ENCODE assay signal across 14 mouse cellular contexts in genomic region chr1:118334749-118335713, GRCm38 (mm10). TPM values are rescaled to one million over a fixed set of nuclear protein-coding genes. Genes with fewer than 3 reads are reported as not detected.
DNase-seq lines count a peak whose midpoint lies in the region; ATAC-seq and TF ChIP-seq lines count a peak whose summit lies in the region.
"Had no signal": no experiment of that assay in that cellular context is flagged by ENCODE, and none has a peak within 500 bp of the region (broad histone marks: within the 10 kb centered on the region; RNA-seq: fewer than 3 reads in every experiment).

No protein-coding gene starts in this region.

- H3K4me1 ChIP-seq in hindbrain, embryonic 16.5 days (ENCODE audit: control insufficient read depth, insufficient read depth, low read depth, low read length) = no peaks in the 10 kb centered on the region
- no peaks in the 10 kb centered on the region for H3K4me1 ChIP-seq in hindbrain, embryonic 10.5 days (replicated peaks)
- no peaks in the 10 kb centered on the region for H3K4me1 ChIP-seq in lung, postnatal 0 days (ENCODE audit: insufficient read depth, low read depth, low read length)
- no peaks in the 10 kb centered on the region for H3K4me1 ChIP-seq in liver, embryonic 13.5 days (replicated peaks)
- H3K4me1 ChIP-seq: forebrain, embryonic 13.5 days; heart, embryonic 12.5 days; limb, embryonic 15.5 days; midbrain, embryonic 15.5 days had no signal

- no peaks in the 10 kb centered on the region for H3K27me3 ChIP-seq in hindbrain, embryonic 16.5 days (replicated peaks; ENCODE audit: control insufficient read depth, insufficient read depth, low read length)
- H3K27me3 ChIP-seq in hindbrain, embryonic 10.5 days (ENCODE audit: insufficient read depth, poor library complexity, severe bottlenecking) = no peaks in the 10 kb centered on the region
- no peaks in the 10 kb centered on the region for H3K27me3 ChIP-seq in lung, postnatal 0 days (replicated peaks; ENCODE audit: insufficient read depth, low read length)
- H3K27me3 ChIP-seq in liver, embryonic 13.5 days = no peaks in the 10 kb centered on the region
- H3K27me3 ChIP-seq: forebrain, embryonic 13.5 days; heart, embryonic 12.5 days; limb, embryonic 15.5 days; midbrain, embryonic 15.5 days had no signal

- no peak overlapping the region for H3K4me3 ChIP-seq in hindbrain, embryonic 16.5 days (ENCODE audit: low read length)
- no peak overlapping the region for H3K4me3 ChIP-seq in hindbrain, embryonic 10.5 days
- H3K4me3 ChIP-seq in lung, postnatal 0 days (ENCODE audit: low read depth, low read length) = no peak overlapping the region
- H3K4me3 ChIP-seq in liver, embryonic 13.5 days (replicated peaks) = no peak overlapping the region
- H3K4me3 ChIP-seq: forebrain, embryonic 13.5 days; heart, embryonic 12.5 days; limb, embryonic 15.5 days; midbrain, embryonic 15.5 days had no signal

- no peak for TF ChIP-seq EP300 in lung, postnatal 0 days (IDR thresholded peaks at IDR 0.05)

- ATAC-seq in hindbrain, embryonic 16.5 days = peak; percentile 30; the same call in 1 of the 2 replicates
- no peak; the same call in 1 of the 2 replicates for ATAC-seq in lung, postnatal 0 days
- ATAC-seq in liver, embryonic 13.5 days (ENCODE audit: low read depth) = 0 out of 2 replicates have a peak, but pooled peaks have one; percentile 10
- ATAC-seq in monocyte, adult 5-6 weeks (replicated peaks; ENCODE audit: insufficient number of reproducible peaks, low FRiP score, low TSS enrichment, poor library complexity, severe bottlenecking) = peak; percentile 63
- ATAC-seq: forebrain, embryonic 13.5 days; midbrain, embryonic 15.5 days had no signal

- peaks cover 32% of the 10 kb centered on the region for H3K36me3 ChIP-seq in hindbrain, embryonic 16.5 days (ENCODE audit: control insufficient read depth, insufficient read depth, low read length)
- peaks cover 53% of the 10 kb centered on the region for H3K36me3 ChIP-seq in hindbrain, embryonic 10.5 days
- H3K36me3 ChIP-seq in lung, postnatal 0 days (ENCODE audit: insufficient read depth, low read length) = peaks cover 25% of the 10 kb centered on the region
- peaks cover 53% of the 10 kb centered on the region for H3K36me3 ChIP-seq in liver, embryonic 13.5 days

- no peak for DNase-seq in hindbrain, embryonic 10.5 days (ENCODE audit: low spot score)
- peak; percentile 32 for DNase-seq in lung, postnatal 0 days (ENCODE audit: low spot score)
- DNase-seq in lung, postnatal 25 days (ENCODE audit: low spot score) = no peak
- DNase-seq in liver, embryonic 13.5 days = no peak
- DNase-seq in layer of hippocampus, adult 8-10 months (ENCODE audit: low spot score in 2 of 2) = no peak
- DNase-seq in adrenal gland, postnatal 25 days = no peak
- DNase-seq: kidney, adult 8-10 months; thymus, adult 2 months had no signal

- H3K9me3 ChIP-seq in hindbrain, embryonic 16.5 days (ENCODE audit: control insufficient read depth, low read length) = no peaks in the 10 kb centered on the region
- no peaks in the 10 kb centered on the region for H3K9me3 ChIP-seq in hindbrain, embryonic 10.5 days
- H3K9me3 ChIP-seq in lung, postnatal 0 days (ENCODE audit: low read length) = no peaks in the 10 kb centered on the region
- H3K9me3 ChIP-seq in liver, embryonic 13.5 days (replicated peaks) = no peaks in the 10 kb centered on the region
- H3K9me3 ChIP-seq: forebrain, embryonic 13.5 days; heart, embryonic 12.5 days; limb, embryonic 15.5 days; midbrain, embryonic 15.5 days had no signal

- H3K4me2 ChIP-seq in hindbrain, embryonic 16.5 days (ENCODE audit: low read length) = no peak overlapping the region
- H3K4me2 ChIP-seq in lung, postnatal 0 days (replicated peaks; ENCODE audit: low read depth, low read length) = no peak overlapping the region
- H3K4me2 ChIP-seq in liver, embryonic 13.5 days = no peak overlapping the region
- H3K4me2 ChIP-seq: forebrain, embryonic 13.5 days; heart, embryonic 12.5 days; limb, embryonic 15.5 days; midbrain, embryonic 15.5 days had no signal

- no peak for TF ChIP-seq CTCF in lung, postnatal 0 days (IDR thresholded peaks at IDR 0.05)

- WGBS in hindbrain, embryonic 16.5 days = 88% methylated on average over 9 of the region's 9 CpGs
- 83% methylated on average over 9 of the region's 9 CpGs for WGBS in hindbrain, embryonic 10.5 days
- WGBS in lung, postnatal 0 days = 80% methylated on average over 9 of the region's 9 CpGs
- WGBS in liver, embryonic 13.5 days (ENCODE audit: insufficient replicate concordance) = 80% methylated on average over 9 of the region's 9 CpGs

- no peak overlapping the region for H3K9ac ChIP-seq in hindbrain, embryonic 16.5 days (ENCODE audit: low read depth, low read length)
- H3K9ac ChIP-seq in lung, postnatal 0 days (replicated peaks; ENCODE audit: low read depth) = no peak overlapping the region
- no peak overlapping the region for H3K9ac ChIP-seq in liver, embryonic 13.5 days
- H3K9ac ChIP-seq: forebrain, embryonic 13.5 days; heart, embryonic 12.5 days; limb, embryonic 15.5 days; midbrain, embryonic 15.5 days had no signal

- no peak overlapping the region for H3K27ac ChIP-seq in hindbrain, embryonic 16.5 days (ENCODE audit: low read depth, low read length)
- no peak overlapping the region for H3K27ac ChIP-seq in hindbrain, embryonic 10.5 days
- no peak overlapping the region for H3K27ac ChIP-seq in lung, postnatal 0 days (ENCODE audit: low read length)
- no peak overlapping the region; the same call in 1 of the 2 replicates for H3K27ac ChIP-seq in liver, embryonic 13.5 days
- H3K27ac ChIP-seq: forebrain, embryonic 13.5 days; limb, embryonic 15.5 days; midbrain, embryonic 15.5 days had no signal

RNA-seq across cellular contexts. Expression of gene Nifk, which starts 13.4 kb away (rescaled TPM):
- 61.0 and 62.4 TPM in 2 replicates for polyA plus RNA-seq in hindbrain, embryonic 16.5 days (2015; fragmentation: Nextera tagmentation; extraction: Ambion mirVana)
- polyA plus RNA-seq in hindbrain, embryonic 10.5 days (2016; fragmentation: Nextera tagmentation; extraction: Ambion mirVana) = 83.1 and 95.5 TPM in 2 replicates
- 30.7 and 32.4 TPM in 2 replicates for polyA plus RNA-seq in lung, postnatal 0 days (2015; fragmentation: Nextera tagmentation; extraction: Ambion mirVana)
- 67.2 and 84.2 TPM in 2 replicates for polyA plus RNA-seq in liver, embryonic 13.5 days (2015; fragmentation: Nextera tagmentation; extraction: Ambion mirVana)
- total RNA-seq in monocyte, adult 5-6 weeks (2017) = 40.1 to 43.9 TPM (median 40.5 TPM) in 3 replicates
- total RNA-seq in layer of hippocampus, adult 8-10 months (2022) = 10 to 100 TPM; 23.9 to 26.6 (median 24.2) TPM
- total RNA-seq in adrenal gland, postnatal 25 days (2021) = 41.6 and 45.8 TPM in 2 replicates

RNA-seq across cellular contexts. Expression of gene Tsn, which starts 23.5 kb away (rescaled TPM):
- 463 and 474 TPM in 2 replicates for polyA plus RNA-seq in hindbrain, embryonic 16.5 days (2015; fragmentation: Nextera tagmentation; extraction: Ambion mirVana)
- 368 and 376 TPM in 2 replicates for polyA plus RNA-seq in hindbrain, embryonic 10.5 days (2016; fragmentation: Nextera tagmentation; extraction: Ambion mirVana)
- polyA plus RNA-seq in lung, postnatal 0 days (2015; fragmentation: Nextera tagmentation; extraction: Ambion mirVana) = 226 and 232 TPM in 2 replicates
- 201 and 248 TPM in 2 replicates for polyA plus RNA-seq in liver, embryonic 13.5 days (2015; fragmentation: Nextera tagmentation; extraction: Ambion mirVana)
- total RNA-seq in monocyte, adult 5-6 weeks (2017) = 41.0 to 92.2 TPM (median 71.6 TPM) in 3 replicates
- 100 to 1,000 TPM; 105 to 118 (median 107) TPM for total RNA-seq in layer of hippocampus, adult 8-10 months (2022)
- 87.3 and 137 TPM in 2 replicates for total RNA-seq in adrenal gland, postnatal 25 days (2021)

RNA-seq across cellular contexts. Expression of gene Clasp1, which starts 53.8 kb away (rescaled TPM):
- polyA plus RNA-seq in hindbrain, embryonic 16.5 days (2015; fragmentation: Nextera tagmentation; extraction: Ambion mirVana) = 84.0 and 96.5 TPM in 2 replicates
- 95.3 and 97.6 TPM in 2 replicates for polyA plus RNA-seq in hindbrain, embryonic 10.5 days (2016; fragmentation: Nextera tagmentation; extraction: Ambion mirVana)
- 14.8 and 19.6 TPM in 2 replicates for polyA plus RNA-seq in lung, postnatal 0 days (2015; fragmentation: Nextera tagmentation; extraction: Ambion mirVana)
- 12.1 and 13.4 TPM in 2 replicates for polyA plus RNA-seq in liver, embryonic 13.5 days (2015; fragmentation: Nextera tagmentation; extraction: Ambion mirVana)
- total RNA-seq in monocyte, adult 5-6 weeks (2017) = 27.5 to 66.1 TPM (median 30.9 TPM) in 3 replicates
- 100 to 1,000 TPM in 3 of 4 experiments, 10 to 100 TPM in 1; 88.8 to 120 (median 111) TPM for total RNA-seq in layer of hippocampus, adult 8-10 months (2022)
- 41.2 and 53.3 TPM in 2 replicates for total RNA-seq in adrenal gland, postnatal 25 days (2021)
